Mouse (Mus musculus): ENCODE results near the gene Dst. TPM values are rescaled to one million over a fixed set of nuclear protein-coding genes. Genes with fewer than 3 reads are reported as not detected.

Dst gene
- polyA plus RNA-seq, 1 experiment from 2014 or later: 24.3 TPM

DNA sequence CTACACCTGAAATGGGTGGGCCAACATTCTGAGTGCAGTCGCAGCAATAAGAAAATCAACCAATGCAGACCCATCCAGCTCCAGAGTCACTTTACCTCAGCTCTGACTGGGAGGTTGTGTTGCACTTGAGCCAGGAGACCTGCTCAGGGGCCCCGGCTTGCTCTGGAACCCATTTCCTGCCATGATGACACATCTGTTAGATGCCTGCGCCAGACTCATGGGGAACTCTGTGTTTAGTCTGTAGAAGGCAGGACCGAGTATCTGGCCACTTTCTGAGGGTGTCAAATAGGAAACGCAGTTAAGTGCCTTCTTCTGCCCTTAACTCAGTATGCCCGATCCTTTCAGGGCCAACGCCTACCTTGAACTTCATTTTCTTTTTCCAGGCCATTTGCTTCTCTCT lies 162.4 kb downstream of the Dst start:
- Histone ChIP-seq H3K27me3 (replicated peaks) (no peaks in the 10 kb centered on the region), H3K4me3 (replicated peaks) (no peak overlapping the region), H3K27ac (no peak overlapping the region), H3K36me3 (no peaks in the 10 kb centered on the region), H3K9ac (no peak overlapping the region), H3K4me1 (0 out of 2 replicates have a peak, but pooled peaks cover 2% of the 10 kb centered on the region), H3K9me3 (no peaks in the 10 kb centered on the region), H3K4me2 (no peak overlapping the region)
- WGBS: 62% methylated on average over 7 of the region's 7 CpGs
- ATAC-seq (ENCODE audit: insufficient read depth, low FRiP score, low read depth): no peak

DNA sequence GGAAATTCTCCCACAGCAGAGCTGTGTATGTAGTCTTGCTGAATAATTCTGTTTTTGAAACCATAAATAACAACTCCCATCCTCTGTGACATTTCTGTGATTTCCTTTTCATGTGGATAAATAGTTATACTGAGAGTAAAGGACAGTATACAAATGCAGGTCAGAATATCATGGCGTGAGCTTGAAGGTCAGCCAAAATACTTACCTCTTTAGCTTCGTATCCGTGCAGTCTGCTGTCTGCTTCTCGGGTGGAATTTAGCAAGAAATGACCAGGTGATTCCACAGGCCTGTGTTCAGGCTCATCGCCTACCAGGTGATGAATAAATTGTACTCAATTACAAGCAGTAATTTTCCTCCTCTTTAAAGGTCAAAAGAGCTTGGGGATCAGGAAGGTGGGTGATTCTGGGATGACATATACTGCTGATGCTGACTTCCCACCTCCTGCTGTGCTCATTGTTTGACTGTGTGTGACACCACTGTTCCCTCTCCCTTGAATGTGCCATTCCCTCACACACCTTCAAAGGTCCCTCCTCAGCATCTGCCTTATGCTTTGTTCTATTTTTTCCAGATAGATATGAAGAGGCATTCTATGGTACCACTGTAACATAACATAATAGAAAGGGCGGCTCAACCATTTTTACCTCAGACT lies 163.1 kb downstream of the Dst start:
- H3K4me2 ChIP-seq: no peak overlapping the region
- H3K36me3 ChIP-seq: no peaks in the 10 kb centered on the region
- no peak overlapping the region for H3K27ac ChIP-seq
- H3K4me3 ChIP-seq (replicated peaks): no peak overlapping the region
- H3K27me3 ChIP-seq (replicated peaks): no peaks in the 10 kb centered on the region
- no peak for ATAC-seq (ENCODE audit: insufficient read depth, low FRiP score, low read depth)
- H3K4me1 ChIP-seq: 0 out of 2 replicates have a peak, but pooled peaks cover 2% of the 10 kb centered on the region
- WGBS: 80% methylated on average over 6 of the region's 6 CpGs
- no peaks in the 10 kb centered on the region for H3K9me3 ChIP-seq
- H3K9ac ChIP-seq: no peak overlapping the region

DNA sequence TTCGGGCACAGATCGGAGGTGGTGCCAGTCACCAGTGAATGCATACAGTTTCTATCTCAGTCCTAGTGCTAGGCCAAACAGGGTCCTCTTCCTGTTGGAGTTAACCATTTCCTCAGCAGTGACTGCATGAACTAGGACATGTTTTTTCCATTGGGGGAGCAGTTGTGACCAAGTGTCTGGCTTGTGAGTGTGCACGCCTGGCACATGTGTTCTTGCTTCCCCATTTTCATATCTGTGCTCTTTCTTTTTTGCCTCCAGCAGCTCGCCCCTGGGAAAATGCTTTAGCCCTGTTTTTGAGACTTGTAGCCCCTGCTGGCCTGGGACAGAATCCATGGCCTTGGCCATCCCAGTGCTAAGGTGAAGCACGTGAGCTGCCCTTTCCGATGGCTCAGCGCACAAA lies 164.2 kb downstream of the Dst start:
- Histone ChIP-seq H3K4me3 (replicated peaks) (no peak overlapping the region), H3K27me3 (replicated peaks) (no peaks in the 10 kb centered on the region), H3K9ac (no peak overlapping the region), H3K36me3 (no peaks in the 10 kb centered on the region), H3K4me1 (0 out of 2 replicates have a peak, but pooled peaks cover 2% of the 10 kb centered on the region), H3K4me2 (no peak overlapping the region), H3K27ac (no peak overlapping the region), H3K9me3 (no peaks in the 10 kb centered on the region)
- no peak for ATAC-seq (ENCODE audit: insufficient read depth, low FRiP score, low read depth)
- WGBS: 83% methylated on average over 7 of the region's 7 CpGs

DNA sequence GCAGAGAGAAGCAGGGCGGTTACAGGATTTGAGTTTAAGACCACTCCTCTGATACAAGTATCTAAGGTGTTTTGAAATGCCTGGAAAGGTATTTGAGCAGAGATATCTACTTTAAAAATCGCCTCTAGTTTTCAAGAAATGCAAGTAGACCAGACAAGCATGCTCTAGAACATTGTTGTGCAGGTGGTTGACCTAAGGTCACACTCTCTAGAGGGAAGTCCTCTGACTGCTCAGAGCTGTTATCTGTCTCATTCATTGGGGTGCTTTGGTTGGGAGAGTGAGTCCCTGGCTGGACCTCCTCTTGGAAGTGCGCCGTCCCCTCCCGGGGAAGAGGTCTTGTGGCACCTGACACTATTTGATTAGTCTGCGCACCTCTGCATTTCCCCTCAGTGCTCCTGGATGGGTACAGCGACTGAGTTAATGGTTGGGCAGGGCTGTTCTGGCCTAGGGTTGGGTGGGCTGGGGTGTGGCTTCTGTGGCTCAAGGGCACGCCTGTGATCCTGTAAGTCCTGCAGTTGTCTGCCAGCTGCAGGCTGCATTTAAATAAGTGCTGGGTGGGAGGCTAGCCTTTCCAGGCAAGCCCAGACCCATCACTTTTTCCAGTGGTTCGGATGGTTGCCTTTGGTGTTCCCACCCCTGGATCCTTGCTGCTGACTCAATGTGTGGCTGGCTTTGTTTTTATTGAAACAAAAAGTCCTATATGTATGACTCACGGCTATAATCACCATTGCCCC lies 165.6 kb downstream of the Dst start:
- ATAC-seq (ENCODE audit: insufficient read depth, low FRiP score, low read depth): no peak
- Histone ChIP-seq H3K9me3 (no peaks in the 10 kb centered on the region), H3K27me3 (replicated peaks) (no peaks in the 10 kb centered on the region), H3K4me2 (no peak overlapping the region), H3K9ac (no peak overlapping the region), H3K27ac (no peak overlapping the region), H3K4me3 (replicated peaks) (no peak overlapping the region), H3K4me1 (0 out of 2 replicates have a peak, but pooled peaks cover 2% of the 10 kb centered on the region), H3K36me3 (no peaks in the 10 kb centered on the region)
- WGBS: 51% methylated on average over 10 of the region's 10 CpGs

DNA sequence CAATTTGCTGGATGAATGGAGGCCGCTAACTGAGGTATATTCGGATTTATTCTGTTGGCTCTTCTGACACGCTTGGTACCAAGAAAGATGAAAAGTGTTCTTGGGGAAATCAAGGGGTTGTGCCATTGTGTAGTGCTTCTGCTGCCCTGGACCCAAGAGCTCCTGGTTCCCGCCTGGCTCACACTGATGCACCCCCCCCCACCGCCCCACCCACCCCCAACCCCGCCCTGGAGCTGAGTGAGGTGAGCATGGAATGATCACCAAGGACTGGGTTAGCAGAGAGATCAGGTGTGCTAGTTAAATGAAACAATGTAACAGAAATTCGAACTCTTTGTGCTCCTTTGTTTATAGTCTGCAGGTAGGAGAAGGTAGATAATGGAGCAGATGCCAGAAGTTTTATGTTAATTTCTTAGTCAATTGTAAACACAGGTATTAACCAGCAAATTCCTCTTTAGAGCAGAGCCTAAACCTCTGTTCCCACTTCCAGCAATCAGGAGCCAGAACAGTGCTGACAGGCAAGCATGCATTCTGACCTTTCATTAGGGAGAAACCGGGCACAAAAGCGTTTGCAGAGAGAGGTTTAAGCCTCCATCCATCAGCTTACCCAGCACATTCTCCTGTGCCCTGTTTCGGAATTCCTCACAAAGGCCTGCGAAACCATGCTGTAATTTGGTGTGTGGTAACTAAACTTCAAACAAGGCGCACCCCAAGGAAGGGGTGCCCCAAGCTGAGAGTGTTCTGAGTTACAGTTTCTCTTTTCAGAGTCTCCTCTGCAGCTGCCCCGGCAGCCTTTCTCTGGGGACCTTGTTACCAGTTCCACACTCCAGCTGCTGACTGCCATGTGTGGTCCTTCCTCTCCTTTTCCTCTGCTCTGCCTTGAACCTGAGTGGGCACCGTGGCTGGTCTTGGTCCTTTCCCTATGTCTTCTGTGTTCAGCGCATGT lies 166.5 kb downstream of the Dst start:
- no peak for ATAC-seq (ENCODE audit: insufficient read depth, low FRiP score, low read depth)
- no peak overlapping the region for H3K4me2 ChIP-seq
- H3K9ac ChIP-seq: no peak overlapping the region
- H3K36me3 ChIP-seq: no peaks in the 10 kb centered on the region
- 34% methylated on average over 15 of the region's 15 CpGs for WGBS
- H3K27me3 ChIP-seq (replicated peaks): no peaks in the 10 kb centered on the region
- no peak overlapping the region for H3K4me3 ChIP-seq (replicated peaks)
- H3K27ac ChIP-seq: peak overlapping the region; percentile 31; the same call in 1 of the 2 replicates
- no peaks in the 10 kb centered on the region for H3K9me3 ChIP-seq
- H3K4me1 ChIP-seq: 0 out of 2 replicates have a peak, but pooled peaks cover 2% of the 10 kb centered on the region

DNA sequence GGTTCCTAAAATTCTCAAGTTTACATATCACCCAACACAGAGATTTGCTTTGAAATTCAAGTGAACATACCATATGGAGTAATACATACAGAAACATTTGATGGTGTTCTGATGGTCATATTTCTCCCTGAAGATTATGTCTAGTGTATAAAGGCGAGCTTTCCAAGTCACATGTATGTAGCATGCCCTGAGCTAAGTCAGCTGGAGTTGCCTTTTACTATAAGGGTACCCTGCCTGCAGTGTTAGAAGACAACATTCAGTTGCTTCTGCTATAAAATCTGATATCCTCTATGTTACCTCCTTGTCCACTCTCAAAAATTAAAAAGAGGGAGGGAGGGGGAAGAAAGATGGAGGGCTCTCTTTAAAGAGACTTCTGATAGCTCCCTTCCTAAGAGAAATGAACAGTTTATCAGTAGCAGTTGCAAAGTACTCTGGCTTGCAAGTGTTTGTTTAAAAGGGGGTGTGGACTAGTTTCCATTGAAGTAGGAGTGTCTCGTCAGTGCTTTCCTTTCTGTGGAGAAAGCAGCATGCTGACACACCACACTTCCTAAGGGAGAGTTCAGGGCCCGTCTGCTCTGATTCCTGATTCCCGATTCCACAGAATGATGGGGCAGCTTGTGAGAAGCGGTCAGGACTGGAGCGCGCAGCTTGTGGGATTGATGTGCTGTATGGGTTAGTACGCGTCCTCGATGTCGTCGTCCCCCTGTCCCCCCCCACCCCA lies 168.8 kb downstream of the Dst start:
- no peak overlapping the region for H3K27ac ChIP-seq
- no peaks in the 10 kb centered on the region for H3K27me3 ChIP-seq (replicated peaks)
- H3K9me3 ChIP-seq: no peaks in the 10 kb centered on the region
- no peak overlapping the region for H3K9ac ChIP-seq
- WGBS: 10% methylated on average over 12 of the region's 12 CpGs
- H3K4me2 ChIP-seq: peak overlapping the region; percentile 34
- no peaks in the 10 kb centered on the region for H3K36me3 ChIP-seq
- peak overlapping the region; percentile 23 for H3K4me3 ChIP-seq (replicated peaks)
- H3K4me1 ChIP-seq: no peaks in the 10 kb centered on the region
- peak; percentile 72 for ATAC-seq (ENCODE audit: insufficient read depth, low FRiP score, low read depth)

DNA sequence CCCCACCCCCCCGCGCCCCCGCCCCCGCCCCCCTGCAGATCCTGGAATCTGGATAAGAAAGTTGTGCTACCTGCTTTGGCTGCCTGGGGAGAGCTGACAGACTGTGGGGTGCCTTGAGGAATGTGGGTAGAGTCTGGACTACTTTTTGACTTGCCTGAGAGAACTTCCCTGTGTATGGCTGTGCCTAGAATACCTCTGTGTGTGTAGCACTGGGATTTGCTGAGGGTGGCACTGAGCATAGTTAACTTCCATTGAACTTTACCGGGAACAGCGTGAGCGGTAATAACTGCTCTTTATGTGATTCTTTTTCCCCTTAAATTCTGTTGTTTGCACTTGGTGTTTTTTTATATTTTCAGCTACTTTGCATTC lies 169.4 kb downstream of the Dst start:
- Histone ChIP-seq H3K9ac (no peak overlapping the region), H3K4me3 (replicated peaks) (peak overlapping the region; percentile 23; the same call in 1 of the 2 replicates), H3K36me3 (no peaks in the 10 kb centered on the region), H3K9me3 (no peaks in the 10 kb centered on the region), H3K27me3 (replicated peaks) (no peaks in the 10 kb centered on the region), H3K4me1 (no peaks in the 10 kb centered on the region), H3K27ac (no peak overlapping the region), H3K4me2 (peak overlapping the region; percentile 34)
- peak; percentile 54; the same call in 1 of the 2 replicates for ATAC-seq (ENCODE audit: insufficient read depth, low FRiP score, low read depth)
- WGBS: 21% methylated on average over 7 of the region's 7 CpGs

DNA sequence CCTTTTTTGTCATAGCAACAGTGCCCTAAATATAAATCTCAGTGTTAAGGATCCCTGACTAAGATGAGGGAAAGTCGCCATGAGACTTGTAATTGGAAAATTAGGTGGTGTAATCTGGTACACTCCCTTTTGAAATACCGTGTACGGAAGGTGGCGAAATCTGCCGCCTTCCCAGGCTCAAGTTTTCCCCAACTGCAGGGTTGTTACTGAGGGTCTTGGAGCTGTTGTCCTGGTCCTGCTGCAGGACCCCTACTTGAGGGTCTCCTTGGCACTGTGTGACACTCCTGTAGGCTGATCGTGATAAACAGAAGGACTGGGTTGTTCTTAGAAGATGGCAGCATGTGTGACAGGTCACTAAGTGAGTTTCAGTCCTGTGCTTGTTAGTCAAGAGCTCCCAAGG lies 169.9 kb downstream of the Dst start:
- H3K27ac ChIP-seq: no peak overlapping the region
- H3K4me3 ChIP-seq (replicated peaks): no peak overlapping the region
- no peaks in the 10 kb centered on the region for H3K36me3 ChIP-seq
- H3K9ac ChIP-seq: no peak overlapping the region
- WGBS: 83% methylated on average over 6 of the region's 6 CpGs
- H3K4me2 ChIP-seq: no peak overlapping the region
- no peaks in the 10 kb centered on the region for H3K4me1 ChIP-seq
- H3K9me3 ChIP-seq: no peaks in the 10 kb centered on the region
- H3K27me3 ChIP-seq (replicated peaks): no peaks in the 10 kb centered on the region
- ATAC-seq (ENCODE audit: insufficient read depth, low FRiP score, low read depth): no peak

DNA sequence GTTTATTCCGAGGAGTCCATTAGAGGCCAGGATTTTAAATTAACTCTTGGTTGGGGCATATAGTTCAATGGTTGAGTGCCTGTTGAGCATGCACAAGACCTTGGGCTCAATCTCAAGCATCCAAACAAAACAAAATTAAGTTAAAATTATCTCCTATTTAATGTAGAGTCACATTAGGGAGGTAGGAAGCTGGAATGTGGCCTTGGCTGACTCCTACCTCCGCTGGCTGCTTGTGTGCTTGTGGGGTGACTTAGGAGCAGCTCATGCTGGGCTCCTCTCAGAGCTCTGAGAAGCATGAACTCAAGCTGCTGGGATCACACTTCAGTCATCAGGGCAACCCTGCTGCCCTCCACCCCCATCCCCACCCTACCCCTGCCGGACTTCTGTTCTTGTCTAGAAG lies 181.0 kb downstream of the Dst start:
- Histone ChIP-seq H3K4me1 (no peaks in the 10 kb centered on the region), H3K36me3 (no peaks in the 10 kb centered on the region)
- ATAC-seq (ENCODE audit: insufficient read depth, low FRiP score, low read depth): no peak

DNA sequence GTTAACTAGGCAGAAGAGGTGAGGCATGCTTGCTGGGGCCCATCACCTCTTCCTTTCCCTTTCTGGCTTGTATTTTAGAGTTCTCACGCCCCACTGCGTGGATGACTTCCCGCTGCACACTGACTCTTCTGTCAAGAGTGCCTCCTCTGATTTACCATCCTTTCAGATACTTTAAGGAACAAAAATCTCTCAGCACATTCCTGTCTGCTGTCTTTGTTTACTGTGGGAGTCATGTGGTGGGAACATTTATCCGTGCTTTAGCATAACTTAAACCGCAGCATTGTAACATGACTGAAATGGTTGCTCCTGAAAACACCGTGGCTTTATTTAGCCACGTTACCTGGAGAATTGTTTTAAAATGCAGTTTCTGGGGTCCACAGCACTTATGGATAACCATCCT lies 182.7 kb downstream of the Dst start:
- 65% methylated on average over 7 of the region's 7 CpGs for WGBS
- ATAC-seq (ENCODE audit: insufficient read depth, low FRiP score, low read depth): no peak
- Histone ChIP-seq H3K4me3 (replicated peaks) (no peak overlapping the region), H3K9me3 (no peaks in the 10 kb centered on the region), H3K36me3 (no peaks in the 10 kb centered on the region), H3K4me1 (no peaks in the 10 kb centered on the region), H3K27me3 (replicated peaks) (no peaks in the 10 kb centered on the region), H3K27ac (no peak overlapping the region), H3K9ac (no peak overlapping the region), H3K4me2 (no peak overlapping the region)

More for the DNA sequence above, 181.0 kb downstream of the Dst start:
- no peaks in the 10 kb centered on the region for H3K27me3 ChIP-seq (replicated peaks)
- H3K4me3 ChIP-seq (replicated peaks): no peak overlapping the region
- H3K4me2 ChIP-seq: no peak overlapping the region
- H3K27ac ChIP-seq: no peak overlapping the region
- H3K9ac ChIP-seq: no peak overlapping the region
- no peaks in the 10 kb centered on the region for H3K9me3 ChIP-seq
- 80% methylated on average over 3 of the region's 3 CpGs for WGBS

DNA sequence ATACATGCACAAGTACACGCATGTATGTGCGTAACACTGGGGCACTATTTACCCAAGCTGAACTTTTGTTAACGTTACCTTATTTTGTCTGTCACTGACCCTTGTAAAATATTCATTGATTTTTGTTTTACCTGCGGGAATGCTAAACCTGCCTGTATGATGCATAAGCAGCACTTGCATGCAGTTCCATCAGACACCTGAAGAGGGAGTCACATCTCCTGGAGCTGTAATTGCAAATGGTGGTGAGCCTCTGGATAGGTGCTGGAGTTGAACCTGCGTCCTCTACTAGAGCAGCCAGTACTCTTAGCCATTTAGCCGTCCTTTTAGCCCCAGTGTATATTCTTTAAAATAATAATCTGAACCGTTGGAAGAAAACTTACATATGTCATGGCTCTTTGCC lies 185.6 kb downstream of the Dst start:
- H3K27me3 ChIP-seq (replicated peaks): no peaks in the 10 kb centered on the region
- H3K9me3 ChIP-seq: no peaks in the 10 kb centered on the region
- H3K27ac ChIP-seq: no peak overlapping the region
- H3K4me3 ChIP-seq (replicated peaks): no peak overlapping the region
- no peak for ATAC-seq (ENCODE audit: insufficient read depth, low FRiP score, low read depth)
- no peaks in the 10 kb centered on the region for H3K4me1 ChIP-seq
- H3K4me2 ChIP-seq: no peak overlapping the region
- 85% methylated on average over 7 of the region's 7 CpGs for WGBS
- H3K36me3 ChIP-seq: no peaks in the 10 kb centered on the region
- H3K9ac ChIP-seq: no peak overlapping the region
